Comparison of ENCODE assay signal across 30 mouse cellular contexts in the genomic region with DNA sequence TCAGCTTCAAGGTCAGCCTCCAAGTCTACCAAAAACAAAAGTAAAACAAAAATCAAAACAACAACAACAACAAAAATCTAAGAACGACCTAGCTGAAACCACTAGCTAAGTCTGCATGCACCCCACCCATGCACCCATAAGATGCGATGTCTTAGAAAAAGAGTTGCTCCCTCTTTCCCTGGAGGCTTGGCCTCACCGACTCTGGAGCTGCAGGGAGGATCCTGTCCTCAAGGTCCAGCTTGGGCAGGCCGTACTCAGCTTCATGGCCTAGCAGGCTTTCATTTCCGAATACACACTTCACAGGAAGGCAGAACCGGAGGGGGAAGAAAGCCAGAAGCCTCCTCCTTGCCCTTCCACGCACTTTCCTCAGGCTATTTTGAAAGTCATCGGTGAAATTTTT. TPM values are rescaled to one million over a fixed set of nuclear protein-coding genes. Genes with fewer than 3 reads are reported as not detected.
"Had no signal": no experiment of that assay in that cellular context is flagged by ENCODE, and none has a peak within 500 bp of the region (broad histone marks: within the 10 kb centered on the region; RNA-seq: fewer than 3 reads in every experiment).

No protein-coding gene starts in this region.

- H3K9me3 ChIP-seq: limb, embryonic 13.5 days; liver, embryonic 12.5 days; liver, embryonic 15.5 days; lung, embryonic 15.5 days; midbrain, embryonic 12.5 days; neural tube, embryonic 12.5 days had no signal

- H3K9ac ChIP-seq: limb, embryonic 13.5 days; liver, embryonic 12.5 days; liver, embryonic 15.5 days; lung, embryonic 15.5 days; midbrain, embryonic 12.5 days; neural tube, embryonic 12.5 days had no signal

- H3K36me3 ChIP-seq: limb, embryonic 13.5 days; liver, embryonic 12.5 days; liver, embryonic 15.5 days; lung, embryonic 15.5 days; midbrain, embryonic 12.5 days; neural tube, embryonic 12.5 days had no signal

- H3K4me3 ChIP-seq: limb, embryonic 13.5 days; liver, embryonic 12.5 days; liver, embryonic 15.5 days; lung, embryonic 15.5 days; midbrain, embryonic 12.5 days; neural tube, embryonic 12.5 days had no signal

- H3K4me1 ChIP-seq: liver, embryonic 15.5 days had no signal

- H3K4me2 ChIP-seq: limb, embryonic 13.5 days; liver, embryonic 12.5 days; liver, embryonic 15.5 days; lung, embryonic 15.5 days; midbrain, embryonic 12.5 days; neural tube, embryonic 12.5 days had no signal

- DNase-seq: kidney, adult 18-20 months; kidney, adult 9 months; kidney, postnatal 14 days; left cerebral cortex, postnatal 4 days; liver; lung, adult 18-20 months; lung, postnatal 10 days; lung, postnatal 36 days; right cerebral cortex, adult 18-20 months; right cerebral cortex, postnatal 14 days; right cerebral cortex, postnatal 4 days; thymus, adult 2 months; thymus, postnatal 14 days; thymus, postnatal 4 days had no signal

- H3K27ac ChIP-seq: limb, embryonic 13.5 days; liver, embryonic 12.5 days; liver, embryonic 15.5 days; lung, embryonic 15.5 days; midbrain, embryonic 12.5 days; neural tube, embryonic 12.5 days; stomach, postnatal 0 days had no signal

- ATAC-seq: liver, embryonic 12.5 days; midbrain, embryonic 16.5 days had no signal

RNA-seq across cellular contexts. Expression of a gene that starts 6.0 kb away (rescaled TPM):
- total RNA-seq: layer of hippocampus, adult 18-20 months; layer of hippocampus, postnatal 14 days; left cerebral cortex, adult 8-10 months; left cerebral cortex, postnatal 14 days; left cerebral cortex, postnatal 4 days; megakaryocyte progenitor cell, adult 5-6 weeks; neutrophil, adult 5-6 weeks had no signal
- polyA plus RNA-seq: kidney, embryonic 16.5 days; liver, embryonic 12.5 days; liver, embryonic 15.5 days; lung, embryonic 15.5 days; midbrain, embryonic 16.5 days; stomach, embryonic 14.5 days; stomach, postnatal 0 days had no signal

RNA-seq across cellular contexts. Expression of a gene that starts 25.8 kb away (rescaled TPM):
- total RNA-seq: left cerebral cortex, adult 8-10 months; left cerebral cortex, postnatal 14 days; megakaryocyte progenitor cell, adult 5-6 weeks; neutrophil, adult 5-6 weeks had no signal
- polyA plus RNA-seq: limb, embryonic 13.5 days; liver, embryonic 12.5 days; liver, embryonic 15.5 days; midbrain, embryonic 12.5 days; midbrain, embryonic 16.5 days; neural tube, embryonic 12.5 days had no signal

RNA-seq across cellular contexts. Expression of a gene that starts 39.4 kb away (rescaled TPM):
- total RNA-seq: layer of hippocampus, adult 18-20 months; layer of hippocampus, postnatal 14 days; left cerebral cortex, postnatal 14 days; left cerebral cortex, postnatal 4 days; megakaryocyte progenitor cell, adult 5-6 weeks; neutrophil, adult 5-6 weeks had no signal
- polyA plus RNA-seq: kidney, embryonic 16.5 days; limb, embryonic 13.5 days; lung, embryonic 15.5 days; midbrain, embryonic 12.5 days; midbrain, embryonic 16.5 days; neural tube, embryonic 12.5 days; stomach, embryonic 14.5 days; stomach, postnatal 0 days had no signal

RNA-seq across cellular contexts. Expression of a gene that starts 45.4 kb away (rescaled TPM):
- total RNA-seq: layer of hippocampus, adult 18-20 months; layer of hippocampus, postnatal 14 days; left cerebral cortex, adult 8-10 months; left cerebral cortex, postnatal 14 days; left cerebral cortex, postnatal 4 days; megakaryocyte progenitor cell, adult 5-6 weeks; neutrophil, adult 5-6 weeks had no signal
- polyA plus RNA-seq: liver, embryonic 12.5 days; liver, embryonic 15.5 days; lung, embryonic 15.5 days; midbrain, embryonic 12.5 days; stomach, embryonic 14.5 days; stomach, postnatal 0 days had no signal
